27 mouse cellular contexts compared by ENCODE assay signal in genomic region chr12:67123874-67124273, GRCm38 (mm10).
DNase-seq lines count a peak whose midpoint lies in the region; ATAC-seq and TF ChIP-seq lines count a peak whose summit lies in the region.
"Had no signal": no experiment of that assay in that cellular context is flagged by ENCODE, and none has a peak within 500 bp of the region (broad histone marks: within the 10 kb centered on the region; RNA-seq: fewer than 3 reads in every experiment).

No protein-coding gene starts in this region.

- H3K27me3 ChIP-seq in kidney, embryonic 14.5 days (ENCODE audit: control insufficient read depth, insufficient read depth, low read length), result no peaks in the 10 kb centered on the region
- no peaks in the 10 kb centered on the region for H3K27me3 ChIP-seq in lung, embryonic 14.5 days (ENCODE audit: insufficient read depth, low read length)
- no peaks in the 10 kb centered on the region for H3K27me3 ChIP-seq in intestine, embryonic 15.5 days (replicated peaks)
- H3K27me3 ChIP-seq in limb, embryonic 14.5 days (ENCODE audit: control insufficient read depth, insufficient read depth, low read length), result no peaks in the 10 kb centered on the region
- no peaks in the 10 kb centered on the region for H3K27me3 ChIP-seq in midbrain, embryonic 13.5 days
- H3K27me3 ChIP-seq: heart, embryonic 15.5 days; hindbrain, embryonic 12.5 days; megakaryocyte, embryonic 14.5 days; midbrain, embryonic 12.5 days; neural tube, embryonic 13.5 days; Patski had no signal

- no peak for TF ChIP-seq POLR2A in limb, embryonic 14.5 days (IDR thresholded peaks at IDR 0.05; ENCODE audit: borderline replicate concordance, extremely low read depth, insufficient read depth, insufficient read length)

- WGBS in kidney, embryonic 14.5 days, result 26% methylated on average over 3 of the region's 3 CpGs
- 39% methylated on average over 3 of the region's 3 CpGs for WGBS in lung, embryonic 14.5 days
- 34% methylated on average over 3 of the region's 3 CpGs for WGBS in intestine, embryonic 15.5 days
- 17% methylated on average over 3 of the region's 3 CpGs for WGBS in limb, embryonic 14.5 days
- 55% methylated on average over 3 of the region's 3 CpGs for WGBS in midbrain, embryonic 13.5 days

- no peaks in the 10 kb centered on the region for H3K9me3 ChIP-seq in kidney, embryonic 14.5 days (ENCODE audit: control insufficient read depth, low read length)
- no peaks in the 10 kb centered on the region for H3K9me3 ChIP-seq in lung, embryonic 14.5 days (ENCODE audit: low read depth, low read length)
- no peaks in the 10 kb centered on the region for H3K9me3 ChIP-seq in intestine, embryonic 15.5 days
- H3K9me3 ChIP-seq in limb, embryonic 14.5 days (ENCODE audit: control insufficient read depth, low read length), result no peaks in the 10 kb centered on the region
- H3K9me3 ChIP-seq in midbrain, embryonic 13.5 days, result no peaks in the 10 kb centered on the region
- H3K9me3 ChIP-seq: heart, embryonic 10.5 days; heart, embryonic 15.5 days; hindbrain, embryonic 12.5 days; megakaryocyte, embryonic 14.5 days; midbrain, embryonic 12.5 days; neural tube, embryonic 13.5 days had no signal

- no peak for DNase-seq in kidney, postnatal 10 days
- DNase-seq in lung, embryonic 14.5 days, result peak; percentile 19
- DNase-seq in lung, postnatal 14 days, result no peak
- DNase-seq in limb, embryonic 14.5 days (ENCODE audit: low spot score), result peak; percentile 25
- no peak for DNase-seq in heart, adult 18-20 months
- DNase-seq: adrenal gland, postnatal 10 days; cerebellum, adult 2 months; cerebellum, postnatal 14 days; gastrocnemius, postnatal 10 days; kidney, postnatal 14 days; liver; lung, adult 2 months; lung, postnatal 4 days; thymus, postnatal 4 days had no signal

- H3K9ac ChIP-seq in kidney, embryonic 14.5 days (ENCODE audit: low read depth, low read length), result no peak overlapping the region
- H3K9ac ChIP-seq in lung, embryonic 14.5 days, result no peak overlapping the region
- H3K9ac ChIP-seq in intestine, embryonic 15.5 days, result no peak overlapping the region
- no peak overlapping the region for H3K9ac ChIP-seq in limb, embryonic 14.5 days (ENCODE audit: low read depth, low read length, severe bottlenecking)
- no peak overlapping the region for H3K9ac ChIP-seq in midbrain, embryonic 13.5 days (replicated peaks)
- H3K9ac ChIP-seq: heart, embryonic 15.5 days; hindbrain, embryonic 12.5 days; liver, embryonic 14.5 days; midbrain, embryonic 12.5 days; neural tube, embryonic 13.5 days had no signal

- peak; percentile 24; the same call in 1 of the 2 replicates for ATAC-seq in kidney, embryonic 14.5 days (ENCODE audit: low FRiP score, low TSS enrichment)
- ATAC-seq in lung, embryonic 14.5 days (ENCODE audit: insufficient read depth), result no peak
- peak; percentile 85 for ATAC-seq in intestine, embryonic 15.5 days
- ATAC-seq in limb, embryonic 14.5 days (ENCODE audit: low FRiP score, low read depth), result peak; percentile 65; the same call in 1 of the 2 replicates
- no peak for ATAC-seq in midbrain, embryonic 13.5 days
- ATAC-seq: forebrain, embryonic 14.5 days; hindbrain, postnatal 0 days; Patski had no signal

- no peaks in the 10 kb centered on the region for H3K4me1 ChIP-seq in kidney, embryonic 14.5 days (ENCODE audit: control insufficient read depth, insufficient read depth, low read length)
- no peaks in the 10 kb centered on the region for H3K4me1 ChIP-seq in lung, embryonic 14.5 days (ENCODE audit: insufficient read depth)
- no peaks in the 10 kb centered on the region for H3K4me1 ChIP-seq in intestine, embryonic 15.5 days (replicated peaks)
- H3K4me1 ChIP-seq in limb, embryonic 14.5 days (ENCODE audit: control insufficient read depth, insufficient read depth, low read length), result peaks cover 6% of the 10 kb centered on the region; the same call in 1 of the 2 replicates
- H3K4me1 ChIP-seq in midbrain, embryonic 13.5 days (replicated peaks), result no peaks in the 10 kb centered on the region
- H3K4me1 ChIP-seq: heart, embryonic 10.5 days; heart, embryonic 15.5 days; hindbrain, embryonic 12.5 days; megakaryocyte, embryonic 14.5 days; midbrain, embryonic 12.5 days; neural tube, embryonic 13.5 days had no signal

- TF ChIP-seq CTCF in lung, embryonic 14.5 days (IDR thresholded peaks at IDR 0.05; ENCODE audit: low read depth), result no peak

- no peak overlapping the region for H3K27ac ChIP-seq in kidney, embryonic 14.5 days (ENCODE audit: low read depth, low read length)
- no peak overlapping the region for H3K27ac ChIP-seq in lung, embryonic 14.5 days (ENCODE audit: low read depth)
- H3K27ac ChIP-seq in intestine, embryonic 15.5 days, result no peak overlapping the region
- H3K27ac ChIP-seq in limb, embryonic 14.5 days (replicated peaks; ENCODE audit: low read depth, low read length), result no peak overlapping the region
- no peak overlapping the region for H3K27ac ChIP-seq in midbrain, embryonic 13.5 days
- H3K27ac ChIP-seq: heart, embryonic 10.5 days; heart, embryonic 15.5 days; hindbrain, embryonic 12.5 days; hindbrain, postnatal 0 days; liver, embryonic 14.5 days; midbrain, embryonic 12.5 days; neural tube, embryonic 13.5 days had no signal

- no peaks in the 10 kb centered on the region for H3K36me3 ChIP-seq in kidney, embryonic 14.5 days (ENCODE audit: control insufficient read depth, insufficient read depth, low read length)
- H3K36me3 ChIP-seq in lung, embryonic 14.5 days (ENCODE audit: insufficient read depth), result no peaks in the 10 kb centered on the region
- H3K36me3 ChIP-seq in intestine, embryonic 15.5 days, result no peaks in the 10 kb centered on the region
- no peaks in the 10 kb centered on the region for H3K36me3 ChIP-seq in limb, embryonic 14.5 days (ENCODE audit: control insufficient read depth, insufficient read depth, low read length)
- no peaks in the 10 kb centered on the region for H3K36me3 ChIP-seq in midbrain, embryonic 13.5 days
- H3K36me3 ChIP-seq: heart, embryonic 10.5 days; heart, embryonic 15.5 days; hindbrain, embryonic 12.5 days; midbrain, embryonic 12.5 days; neural tube, embryonic 13.5 days had no signal

- H3K4me2 ChIP-seq in kidney, embryonic 14.5 days (replicated peaks; ENCODE audit: low read depth, low read length), result no peak overlapping the region; the same call in 1 of the 2 replicates
- no peak overlapping the region for H3K4me2 ChIP-seq in lung, embryonic 14.5 days
- 0 out of 2 replicates have a peak overlapping the region, but pooled peaks have one; percentile 1 for H3K4me2 ChIP-seq in intestine, embryonic 15.5 days (replicated peaks)
- no peak overlapping the region for H3K4me2 ChIP-seq in limb, embryonic 14.5 days (replicated peaks; ENCODE audit: low read depth, low read length, severe bottlenecking)
- no peak overlapping the region for H3K4me2 ChIP-seq in midbrain, embryonic 13.5 days (replicated peaks)
- H3K4me2 ChIP-seq: heart, embryonic 15.5 days; hindbrain, embryonic 12.5 days; midbrain, embryonic 12.5 days; neural tube, embryonic 13.5 days had no signal

- H3K4me3 ChIP-seq in kidney, embryonic 14.5 days (ENCODE audit: low read length), result no peak overlapping the region; the same call in 1 of the 2 replicates
- H3K4me3 ChIP-seq in lung, embryonic 14.5 days (ENCODE audit: low read depth, low read length), result no peak overlapping the region
- H3K4me3 ChIP-seq in intestine, embryonic 15.5 days (replicated peaks), result no peak overlapping the region
- no peak overlapping the region for H3K4me3 ChIP-seq in limb, embryonic 14.5 days (replicated peaks; ENCODE audit: low read length)
- no peak overlapping the region for H3K4me3 ChIP-seq in midbrain, embryonic 13.5 days (replicated peaks)
- H3K4me3 ChIP-seq: heart, embryonic 10.5 days; heart, embryonic 15.5 days; hindbrain, embryonic 12.5 days; megakaryocyte, embryonic 14.5 days; midbrain, embryonic 12.5 days; neural tube, embryonic 13.5 days had no signal

Comparison
In these comparisons a context has a peak if more than half of its experiments do, and no peak if none do; other contexts are left out.
1. DNase-seq: peak in lung, embryonic 14.5 days (single experiment) and limb, embryonic 14.5 days (single experiment); none in kidney, postnatal 10 days (single experiment), lung, postnatal 14 days (single experiment) and heart, adult 18-20 months (0 of 2).
2. ATAC-seq: peak in kidney, embryonic 14.5 days (single experiment), intestine, embryonic 15.5 days (single experiment) and limb, embryonic 14.5 days (single experiment); none in lung, embryonic 14.5 days (single experiment) and midbrain, embryonic 13.5 days (single experiment).